Mouse (Mus musculus) bone marrow, adult 2 months (tissue): ENCODE data around the gene Pafah1b3.
A peak's percentile ranks its signal among the peaks of the same experiment; 100 is the strongest.

Experiments used
- CTCF ChIP-seq: fragments of 200-500 bp; IDR thresholded peaks from 2 replicates; pipeline ENCODE4 v1.5.1; 2011; ENCODE audit warnings: low read length, control low read depth; ENCODE audit not compliant: control insufficient read depth, insufficient read depth
- POLR2A ChIP-seq: fragments of 200-500 bp; IDR thresholded peaks from 2 replicates; pipeline ENCODE4 v1.6.1; 2011; ENCODE audit warnings: low read depth, mild to moderate bottlenecking, control low read depth, low read length, borderline replicate concordance; ENCODE audit not compliant: control insufficient read depth

DNA sequence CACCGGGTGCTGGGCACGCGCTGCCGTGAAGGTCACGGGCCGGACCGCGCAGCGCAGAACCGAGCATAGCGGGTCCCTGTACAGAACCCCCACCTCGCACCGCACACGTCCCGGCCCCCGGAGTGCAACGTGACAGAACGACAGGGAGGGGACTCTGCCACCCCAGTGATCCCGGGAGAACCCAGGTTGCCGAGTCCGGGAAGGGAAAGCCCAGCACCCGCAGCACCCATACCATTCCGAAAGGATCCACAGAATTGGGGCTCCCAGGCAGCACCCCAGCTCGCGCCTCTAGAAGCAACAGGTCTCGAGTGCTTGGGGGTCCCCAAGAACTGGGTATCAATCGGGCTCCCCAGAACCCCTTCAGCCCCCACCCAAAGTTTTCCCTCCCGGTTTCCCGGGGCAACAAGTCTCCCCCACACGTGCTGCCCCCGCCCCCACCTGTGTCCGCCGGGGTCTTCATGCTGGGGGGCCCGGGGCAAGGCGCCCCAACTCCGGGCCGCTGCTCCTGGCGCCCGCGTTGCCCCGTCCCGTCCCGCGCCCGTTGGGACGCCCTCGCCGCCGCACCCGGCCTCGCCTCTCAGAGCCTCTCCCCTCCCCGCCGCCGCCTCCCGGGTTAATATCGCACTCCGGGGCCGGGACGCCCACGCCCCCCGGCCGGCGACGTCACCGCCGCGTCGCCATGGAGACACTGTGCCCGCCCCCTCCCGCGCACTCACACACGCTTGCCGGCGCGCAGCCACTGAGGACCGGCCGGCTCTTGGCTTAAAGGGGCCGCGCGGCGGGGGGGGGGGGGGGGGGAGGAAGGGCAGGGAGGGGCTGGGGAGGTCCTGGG is 47.4 kb downstream of the Pafah1b3 start, which contains the start of gene Erf:
- TF ChIP-seq CTCF (no peak), POLR2A (peak; percentile 74; the same call in 1 of the 2 replicates)
